Mouse (Mus musculus): ENCODE data around the gene Zfp367. TPM values are rescaled to one million over a fixed set of nuclear protein-coding genes. Genes with fewer than 3 reads are reported as not detected.

Gene Zfp367
- polyA plus RNA-seq, 1 experiment from 2014 or later, result 10.8 TPM

DNA sequence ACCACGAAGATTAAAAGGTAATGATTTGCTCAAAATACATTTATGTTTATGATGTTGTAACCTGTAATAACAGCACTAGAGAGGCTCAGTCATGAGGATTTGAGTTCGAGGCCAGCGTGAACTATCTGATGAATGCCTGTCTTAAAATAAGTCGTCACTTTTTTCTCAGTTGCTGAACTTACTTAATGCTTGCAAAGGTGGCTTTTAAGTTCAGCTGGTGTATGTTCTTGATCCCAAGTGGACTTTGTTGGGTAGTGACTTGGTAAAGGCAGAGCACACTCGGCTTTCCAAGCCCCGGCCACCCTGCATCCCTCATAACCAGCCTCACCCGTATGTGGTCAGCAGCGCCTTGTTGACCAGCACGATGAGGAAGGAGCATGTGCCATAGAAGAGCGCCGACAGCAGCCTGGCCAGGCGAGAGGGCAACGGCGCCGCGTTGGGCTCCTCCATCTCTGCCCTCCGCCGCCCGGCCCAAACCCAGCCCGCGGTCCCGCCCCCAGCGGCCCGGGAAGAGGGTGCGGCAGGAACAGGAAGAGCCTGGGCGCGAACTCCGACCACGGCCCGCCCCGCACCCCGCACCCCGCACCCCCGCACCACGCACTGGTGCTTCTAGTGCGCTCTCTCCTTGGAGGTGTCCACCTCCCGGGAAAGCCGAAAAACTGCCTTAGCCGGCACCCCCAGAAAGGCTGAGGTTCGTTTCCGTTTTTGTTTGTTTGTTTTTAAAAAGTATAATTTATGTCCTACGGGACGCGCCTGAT lies 24.0 kb downstream of the Zfp367 start, which contains the start of gene Slc35d2:
Gene Slc35d2 (minus strand): TSS at position 511 of the 758 bp plus-strand sequence.
- H3K9ac ChIP-seq (replicated peaks; ENCODE audit: low read depth, low read length), result peak within 1 kb of the TSS; percentile 60
- H3K36me3 ChIP-seq (ENCODE audit: control insufficient read depth, insufficient read depth), result no peaks in the 10 kb centered on the region
- ATAC-seq, result peak; percentile 80
- peaks cover 4% of the 10 kb centered on the region for H3K4me1 ChIP-seq (replicated peaks; ENCODE audit: control insufficient read depth, insufficient read depth, low read length)
- H3K9me3 ChIP-seq (ENCODE audit: control insufficient read depth, low read length), result no peaks in the 10 kb centered on the region
- no peaks in the 10 kb centered on the region for H3K27me3 ChIP-seq (replicated peaks; ENCODE audit: control insufficient read depth, insufficient read depth, low read length)
- no peak within 1 kb of the TSS for H3K27ac ChIP-seq (ENCODE audit: low read length)
- peak within 1 kb of the TSS; percentile 52 for H3K4me3 ChIP-seq (replicated peaks; ENCODE audit: low read length)
- peak within 1 kb of the TSS; percentile 91 for H3K4me2 ChIP-seq (ENCODE audit: low read length)
- 9% methylated on average over 42 of the region's 44 CpGs for WGBS

- Histone ChIP-seq H3K4me2 (ENCODE audit: low read length) (no peak overlapping the region), H3K4me1 (replicated peaks; ENCODE audit: control insufficient read depth, insufficient read depth, low read length) (peaks cover 4% of the 10 kb centered on the region), H3K4me3 (replicated peaks; ENCODE audit: low read length) (no peak overlapping the region), H3K27ac (ENCODE audit: low read length) (no peak overlapping the region), H3K36me3 (ENCODE audit: control insufficient read depth, insufficient read depth) (no peaks in the 10 kb centered on the region), H3K9me3 (ENCODE audit: control insufficient read depth, low read length) (peaks cover 5% of the 10 kb centered on the region; the same call in 1 of the 2 replicates), H3K27me3 (replicated peaks; ENCODE audit: control insufficient read depth, insufficient read depth, low read length) (no peaks in the 10 kb centered on the region), H3K9ac (replicated peaks; ENCODE audit: low read depth, low read length) (no peak overlapping the region)
- WGBS, result 43% methylated on average over 4 of the region's 4 CpGs
- ATAC-seq, result no peak
Measured at GRCm38 (mm10) chr13:64126316-64126715, 26.7 kb downstream of the Zfp367 start.

- Histone ChIP-seq H3K9ac (replicated peaks; ENCODE audit: low read depth, low read length) (no peak overlapping the region), H3K9me3 (ENCODE audit: control insufficient read depth, low read length) (peaks cover 5% of the 10 kb centered on the region; the same call in 1 of the 2 replicates), H3K4me3 (replicated peaks; ENCODE audit: low read length) (no peak overlapping the region), H3K4me1 (replicated peaks; ENCODE audit: control insufficient read depth, insufficient read depth, low read length) (peaks cover 4% of the 10 kb centered on the region), H3K27ac (ENCODE audit: low read length) (no peak overlapping the region), H3K4me2 (ENCODE audit: low read length) (no peak overlapping the region), H3K36me3 (ENCODE audit: control insufficient read depth, insufficient read depth) (no peaks in the 10 kb centered on the region), H3K27me3 (replicated peaks; ENCODE audit: control insufficient read depth, insufficient read depth, low read length) (no peaks in the 10 kb centered on the region)
- ATAC-seq, result no peak
- WGBS, result 93% methylated on average over 6 of the region's 6 CpGs
Measured at GRCm38 (mm10) chr13:64124886-64125285, 28.1 kb downstream of the Zfp367 start.

DNA sequence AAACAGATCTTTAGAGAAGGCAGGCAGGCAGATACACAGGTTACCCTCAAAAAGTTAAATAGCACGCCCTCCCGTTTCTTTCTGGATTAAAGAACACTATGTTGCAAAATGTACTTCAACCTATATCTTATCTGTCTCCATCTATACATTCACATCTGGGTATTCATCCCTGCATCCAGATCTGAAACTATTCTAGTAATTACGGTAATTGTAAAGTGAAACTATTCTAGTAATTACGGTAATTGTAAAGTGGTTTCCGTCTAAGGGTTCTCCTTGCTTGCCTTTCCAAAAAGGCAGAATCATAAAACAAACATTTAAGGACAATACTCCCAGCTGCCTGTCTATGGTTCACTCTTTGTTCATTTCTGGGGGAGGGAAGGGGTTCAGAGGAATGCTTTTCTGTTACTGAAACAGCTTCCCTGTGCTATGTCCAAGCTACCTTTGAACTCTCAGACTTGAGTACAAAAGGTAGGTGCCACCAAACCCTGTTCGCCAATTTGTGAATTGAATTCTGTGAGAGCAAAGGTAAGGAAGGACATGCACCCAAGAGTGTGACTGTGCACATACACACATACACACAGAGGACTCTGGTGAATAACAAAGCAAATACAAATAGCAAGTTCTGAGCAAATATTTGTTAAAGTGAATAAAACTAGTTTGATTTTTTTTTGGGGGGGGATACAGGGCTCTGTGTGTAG lies 29.4 kb downstream of the Zfp367 start:
- ATAC-seq, result no peak
- no peak overlapping the region for H3K4me3 ChIP-seq (replicated peaks; ENCODE audit: low read length)
- 31% methylated on average over 6 of the region's 6 CpGs for whole genome bisulfite sequencing

DNA sequence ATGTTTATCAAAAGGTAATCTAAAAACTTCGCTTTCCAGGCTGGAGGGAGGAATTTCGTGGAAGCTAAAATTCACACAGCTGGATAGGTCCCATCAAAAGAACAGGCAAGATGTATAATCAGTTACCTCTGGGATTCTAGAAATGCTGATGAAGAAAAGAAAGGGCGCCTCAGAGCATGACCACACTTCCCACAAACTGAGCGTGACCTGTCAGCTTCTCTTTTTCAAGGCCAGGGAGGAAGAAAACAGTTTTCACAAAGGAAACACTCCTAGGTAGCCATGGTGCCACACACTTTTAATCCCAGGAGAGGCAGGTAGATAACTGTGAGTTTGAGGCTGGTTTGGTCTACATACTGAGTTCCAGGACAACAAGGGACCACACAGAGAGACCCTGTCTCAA lies 32.2 kb downstream of the Zfp367 start:
- no peak overlapping the region for H3K9ac ChIP-seq (replicated peaks; ENCODE audit: low read depth, low read length)
- H3K4me1 ChIP-seq (replicated peaks; ENCODE audit: control insufficient read depth, insufficient read depth, low read length), result no peaks in the 10 kb centered on the region
- H3K27ac ChIP-seq (ENCODE audit: low read length), result no peak overlapping the region
- WGBS, result 64% methylated on average over 4 of the region's 4 CpGs
- ATAC-seq, result no peak
- H3K36me3 ChIP-seq (ENCODE audit: control insufficient read depth, insufficient read depth), result no peaks in the 10 kb centered on the region
- peaks cover 5% of the 10 kb centered on the region; the same call in 1 of the 2 replicates for H3K9me3 ChIP-seq (ENCODE audit: control insufficient read depth, low read length)
- H3K27me3 ChIP-seq (replicated peaks; ENCODE audit: control insufficient read depth, insufficient read depth, low read length), result no peaks in the 10 kb centered on the region
- no peak overlapping the region for H3K4me2 ChIP-seq (ENCODE audit: low read length)
- no peak overlapping the region for H3K4me3 ChIP-seq (replicated peaks; ENCODE audit: low read length)

More for the DNA sequence above, 29.4 kb downstream of the Zfp367 start:
- Histone ChIP-seq H3K27ac (ENCODE audit: low read length) (no peak overlapping the region), H3K36me3 (ENCODE audit: control insufficient read depth, insufficient read depth) (no peaks in the 10 kb centered on the region), H3K9ac (replicated peaks; ENCODE audit: low read depth, low read length) (no peak overlapping the region), H3K4me2 (ENCODE audit: low read length) (no peak overlapping the region), H3K9me3 (ENCODE audit: control insufficient read depth, low read length) (peaks cover 5% of the 10 kb centered on the region; the same call in 1 of the 2 replicates), H3K4me1 (replicated peaks; ENCODE audit: control insufficient read depth, insufficient read depth, low read length) (no peaks in the 10 kb centered on the region), H3K27me3 (replicated peaks; ENCODE audit: control insufficient read depth, insufficient read depth, low read length) (no peaks in the 10 kb centered on the region)

GRCm38 (mm10) chr13:64117442-64117841 lies 35.6 kb downstream of the Zfp367 start:
- H3K36me3 ChIP-seq (ENCODE audit: control insufficient read depth, insufficient read depth), result no peaks in the 10 kb centered on the region
- ATAC-seq, result no peak
- H3K27me3 ChIP-seq (replicated peaks; ENCODE audit: control insufficient read depth, insufficient read depth, low read length), result no peaks in the 10 kb centered on the region
- H3K4me3 ChIP-seq (replicated peaks; ENCODE audit: low read length), result no peak overlapping the region
- H3K27ac ChIP-seq (ENCODE audit: low read length), result no peak overlapping the region
- no peak overlapping the region for H3K9ac ChIP-seq (replicated peaks; ENCODE audit: low read depth, low read length)
- 52% methylated on average over 2 of the region's 2 CpGs for WGBS
- no peak overlapping the region for H3K4me2 ChIP-seq (ENCODE audit: low read length)
- H3K9me3 ChIP-seq (ENCODE audit: control insufficient read depth, low read length), result no peaks in the 10 kb centered on the region
- H3K4me1 ChIP-seq (replicated peaks; ENCODE audit: control insufficient read depth, insufficient read depth, low read length), result no peaks in the 10 kb centered on the region

DNA sequence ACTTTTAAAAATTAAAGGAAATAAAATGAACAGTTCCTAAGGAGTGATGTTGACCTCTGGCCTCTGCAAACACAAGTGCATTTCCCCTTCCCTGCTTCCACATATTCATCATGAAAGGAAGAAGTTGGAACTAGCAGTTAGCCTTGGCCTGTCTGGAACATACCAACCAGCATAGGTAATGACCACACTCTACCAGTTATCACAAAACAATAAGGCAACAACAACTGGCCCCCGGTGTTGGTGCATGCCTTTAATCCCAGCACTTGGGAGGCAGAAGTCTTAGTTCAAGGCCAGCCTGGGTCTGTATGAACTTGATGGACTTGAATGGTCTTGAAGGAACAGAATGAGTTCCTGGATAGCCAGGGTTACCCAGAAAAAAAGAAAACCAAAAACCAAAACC lies 42.6 kb downstream of the Zfp367 start:
- Histone ChIP-seq H3K9me3 (ENCODE audit: control insufficient read depth, low read length) (no peaks in the 10 kb centered on the region), H3K36me3 (ENCODE audit: control insufficient read depth, insufficient read depth) (no peaks in the 10 kb centered on the region), H3K4me3 (replicated peaks; ENCODE audit: low read length) (no peak overlapping the region), H3K9ac (replicated peaks; ENCODE audit: low read depth, low read length) (no peak overlapping the region), H3K4me2 (ENCODE audit: low read length) (no peak overlapping the region), H3K27ac (ENCODE audit: low read length) (no peak overlapping the region), H3K4me1 (replicated peaks; ENCODE audit: control insufficient read depth, insufficient read depth, low read length) (peaks cover 5% of the 10 kb centered on the region; the same call in 1 of the 2 replicates), H3K27me3 (replicated peaks; ENCODE audit: control insufficient read depth, insufficient read depth, low read length) (no peaks in the 10 kb centered on the region)
- ATAC-seq, result no peak
- 89% methylated on average over 1 of the region's 1 CpGs for WGBS

DNA sequence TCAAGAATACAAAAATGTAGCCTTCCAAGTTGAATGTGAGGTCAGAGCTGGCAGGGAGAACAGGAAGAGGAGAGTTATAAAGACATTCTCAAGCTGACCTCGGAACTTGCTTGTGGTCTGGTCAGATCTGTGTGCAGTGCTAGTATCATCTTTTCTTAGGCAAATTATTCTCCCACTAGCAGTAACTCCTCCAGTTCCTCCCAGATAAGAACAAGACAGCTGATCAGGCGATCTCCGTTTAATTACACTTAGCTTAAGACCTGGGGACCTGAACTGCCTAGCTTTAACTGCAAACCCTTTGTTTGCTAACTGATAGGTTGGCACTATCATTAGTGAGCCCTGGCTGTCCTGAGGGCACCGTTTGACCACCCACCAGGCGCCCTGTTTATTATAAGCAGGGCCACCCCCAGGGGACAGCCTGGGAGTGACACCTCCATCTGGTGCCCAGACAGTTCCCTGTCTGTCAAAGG lies 44.6 kb downstream of the Zfp367 start:
- Histone ChIP-seq H3K27me3 (replicated peaks; ENCODE audit: control insufficient read depth, insufficient read depth, low read length) (no peaks in the 10 kb centered on the region), H3K9ac (replicated peaks; ENCODE audit: low read depth, low read length) (no peak overlapping the region), H3K4me3 (replicated peaks; ENCODE audit: low read length) (no peak overlapping the region), H3K27ac (ENCODE audit: low read length) (no peak overlapping the region), H3K4me1 (replicated peaks; ENCODE audit: control insufficient read depth, insufficient read depth, low read length) (peaks cover 5% of the 10 kb centered on the region; the same call in 1 of the 2 replicates), H3K36me3 (ENCODE audit: control insufficient read depth, insufficient read depth) (no peaks in the 10 kb centered on the region), H3K9me3 (ENCODE audit: control insufficient read depth, low read length) (no peaks in the 10 kb centered on the region), H3K4me2 (ENCODE audit: low read length) (no peak overlapping the region)
- no peak for ATAC-seq
- 26% methylated on average over 5 of the region's 5 CpGs for WGBS

GRCm38 (mm10) chr13:64107535-64107934 lies 45.5 kb downstream of the Zfp367 start:
- H3K4me1 ChIP-seq (replicated peaks; ENCODE audit: control insufficient read depth, insufficient read depth, low read length), result peaks cover 5% of the 10 kb centered on the region; the same call in 1 of the 2 replicates
- no peaks in the 10 kb centered on the region for H3K36me3 ChIP-seq (ENCODE audit: control insufficient read depth, insufficient read depth)
- 17% methylated on average over 8 of the region's 8 CpGs for WGBS
- H3K27ac ChIP-seq (ENCODE audit: low read length), result no peak overlapping the region
- H3K27me3 ChIP-seq (replicated peaks; ENCODE audit: control insufficient read depth, insufficient read depth, low read length), result no peaks in the 10 kb centered on the region
- H3K9ac ChIP-seq (replicated peaks; ENCODE audit: low read depth, low read length), result no peak overlapping the region
- ATAC-seq, result no peak
- no peak overlapping the region for H3K4me2 ChIP-seq (ENCODE audit: low read length)
- no peak overlapping the region for H3K4me3 ChIP-seq (replicated peaks; ENCODE audit: low read length)
- H3K9me3 ChIP-seq (ENCODE audit: control insufficient read depth, low read length), result no peaks in the 10 kb centered on the region

Measured in forebrain, embryonic 16.5 days (tissue).